Comparison of ENCODE assay signal across 9 mouse cellular contexts in the genomic region with DNA sequence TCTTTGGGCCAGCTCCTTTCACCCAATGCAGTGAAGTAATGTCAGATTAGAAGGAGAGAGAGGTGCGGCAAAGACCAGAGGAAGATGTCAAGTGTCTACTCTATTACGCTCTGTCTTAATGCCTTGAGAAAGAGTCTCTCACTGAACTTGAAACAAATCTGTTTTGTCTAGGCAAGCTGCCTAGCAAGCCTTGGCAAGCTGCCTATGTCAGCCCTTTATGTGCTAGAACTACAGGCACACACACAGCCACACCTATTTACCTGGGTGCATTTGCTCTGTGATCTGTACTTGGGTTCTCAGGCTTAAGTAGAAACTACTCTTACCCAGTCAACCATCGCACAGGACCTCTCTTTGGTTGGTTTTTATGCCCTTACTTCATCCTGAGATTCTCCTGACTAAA. TPM values are rescaled to one million over a fixed set of nuclear protein-coding genes. Genes with fewer than 3 reads are reported as not detected.
DNase-seq lines count a peak whose midpoint lies in the region; ATAC-seq and TF ChIP-seq lines count a peak whose summit lies in the region.
"Had no signal": no experiment of that assay in that cellular context is flagged by ENCODE, and none has a peak within 500 bp of the region (broad histone marks: within the 10 kb centered on the region; RNA-seq: fewer than 3 reads in every experiment).

No protein-coding gene starts in this region.

- H3K9ac ChIP-seq in kidney, embryonic 16.5 days (replicated peaks; ENCODE audit: low read length) = no peak overlapping the region
- no peak overlapping the region for H3K9ac ChIP-seq in lung, embryonic 16.5 days (ENCODE audit: low read length)
- H3K9ac ChIP-seq: limb, embryonic 12.5 days had no signal

- no peaks in the 10 kb centered on the region for H3K27me3 ChIP-seq in kidney, embryonic 16.5 days (ENCODE audit: insufficient read depth, low read length)
- H3K27me3 ChIP-seq in lung, embryonic 16.5 days (ENCODE audit: control insufficient read depth, insufficient read depth, low read depth, low read length) = no peaks in the 10 kb centered on the region
- H3K27me3 ChIP-seq: limb, embryonic 12.5 days had no signal

- H3K27ac ChIP-seq in kidney, embryonic 16.5 days (ENCODE audit: low read length) = no peak overlapping the region
- peak overlapping the region; percentile 48; the same call in 1 of the 2 replicates for H3K27ac ChIP-seq in embryonic fibroblast, embryonic 13.5 days (ENCODE audit: insufficient read depth, low read length)
- no peak overlapping the region for H3K27ac ChIP-seq in lung, embryonic 16.5 days (ENCODE audit: low read length)
- H3K27ac ChIP-seq: limb, embryonic 12.5 days had no signal

- WGBS in kidney, embryonic 16.5 days = 89% methylated on average over 3 of the region's 3 CpGs
- 64% methylated on average over 3 of the region's 3 CpGs for WGBS in lung, embryonic 16.5 days

- no peaks in the 10 kb centered on the region for H3K9me3 ChIP-seq in kidney, embryonic 16.5 days (ENCODE audit: low read length)
- no peaks in the 10 kb centered on the region for H3K9me3 ChIP-seq in lung, embryonic 16.5 days (ENCODE audit: control insufficient read depth, low read length)
- H3K9me3 ChIP-seq: limb, embryonic 12.5 days had no signal

- H3K36me3 ChIP-seq in kidney, embryonic 16.5 days (ENCODE audit: insufficient read depth, low read length) = no peaks in the 10 kb centered on the region
- no peaks in the 10 kb centered on the region for H3K36me3 ChIP-seq in lung, embryonic 16.5 days (ENCODE audit: control insufficient read depth, insufficient read depth, low read length)
- H3K36me3 ChIP-seq: limb, embryonic 12.5 days had no signal

- no peak overlapping the region for H3K4me2 ChIP-seq in kidney, embryonic 16.5 days (replicated peaks; ENCODE audit: low read depth, low read length)
- H3K4me2 ChIP-seq in lung, embryonic 16.5 days (ENCODE audit: low read depth, low read length) = no peak overlapping the region
- H3K4me2 ChIP-seq: limb, embryonic 12.5 days had no signal

- TF ChIP-seq POLR2A in embryonic fibroblast, embryonic 13.5 days (IDR thresholded peaks at IDR 0.05; ENCODE audit: low read depth, low read length) = no peak

- H3K4me1 ChIP-seq in kidney, embryonic 16.5 days (ENCODE audit: insufficient read depth, low read length) = no peaks in the 10 kb centered on the region
- H3K4me1 ChIP-seq in embryonic fibroblast, embryonic 13.5 days (ENCODE audit: control insufficient read depth, insufficient read depth, low read length) = peaks cover 27% of the 10 kb centered on the region
- H3K4me1 ChIP-seq in lung, embryonic 16.5 days (replicated peaks; ENCODE audit: control insufficient read depth, insufficient read depth, low read length) = peaks cover 9% of the 10 kb centered on the region

- DNase-seq in adrenal gland, postnatal 14 days = peak; percentile 32
- no peak for DNase-seq in adrenal gland, adult 18-20 months (ENCODE audit: low spot score in 2 of 2)
- peak; percentile 14 for DNase-seq in kidney, adult 9 months

- no peak for TF ChIP-seq CTCF in embryonic fibroblast, embryonic 13.5 days (IDR thresholded peaks at IDR 0.05; ENCODE audit: borderline replicate concordance, insufficient read depth, low read length)

- no peak overlapping the region for H3K4me3 ChIP-seq in kidney, embryonic 16.5 days (ENCODE audit: low read length)
- no peak overlapping the region for H3K4me3 ChIP-seq in embryonic fibroblast, embryonic 13.5 days (ENCODE audit: insufficient read depth, low read length)
- H3K4me3 ChIP-seq in lung, embryonic 16.5 days (ENCODE audit: low read length) = no peak overlapping the region
- H3K4me3 ChIP-seq: limb, embryonic 12.5 days had no signal

- ATAC-seq in kidney, embryonic 16.5 days (ENCODE audit: low FRiP score, low TSS enrichment) = no peak
- peak; percentile 55 for ATAC-seq in lung, embryonic 16.5 days (ENCODE audit: low read depth)
- ATAC-seq in erythroid progenitor cell, adult 5-6 weeks (replicated peaks; ENCODE audit: low FRiP score, poor library complexity, severe bottlenecking) = no peak
- ATAC-seq in frontal cortex, adult (ENCODE audit: low TSS enrichment) = no peak

RNA-seq across cellular contexts. Expression of a gene that starts 40.4 kb away (rescaled TPM):
- 14.6 and 18.6 TPM in 2 replicates for total RNA-seq in adrenal gland, postnatal 14 days (2021)
- 10 to 100 TPM in 1 of 2 experiments, 1 to 10 TPM in 1; 6.4 to 29.1 TPM for total RNA-seq in adrenal gland, adult 18-20 months (2021)
- 5.0 and 5.5 TPM in 2 replicates for polyA plus RNA-seq in kidney, embryonic 16.5 days (2015; fragmentation: Nextera tagmentation; extraction: Ambion mirVana)
- 16.7 and 22.1 TPM in 2 replicates for polyA plus RNA-seq in embryonic fibroblast, embryonic 13.5 days (2011; ENCODE audit: insufficient read length, low read depth, missing spikeins)
- polyA plus RNA-seq in lung, embryonic 16.5 days (2015; fragmentation: Nextera tagmentation; extraction: Ambion mirVana) = 6.0 TPM in 2 replicates
- total RNA-seq in erythroid progenitor cell, adult 5-6 weeks (2015; ENCODE audit: low replicate concordance) = 3.2 and 3.8 TPM in 2 replicates
- 0.08 and 0.90 TPM in 2 replicates for total RNA-seq in erythroid progenitor cell, adult 5-6 weeks (2017; ENCODE audit: low replicate concordance)

Comparison
In these comparisons a context has a peak if more than half of its experiments do, and no peak if none do; other contexts are left out.
1. DNase-seq: peak in adrenal gland, postnatal 14 days (single experiment) and kidney, adult 9 months (single experiment); none in adrenal gland, adult 18-20 months (0 of 2).